Mouse (Mus musculus): ENCODE data around the gene Sele. TPM values are rescaled to one million over a fixed set of nuclear protein-coding genes. Genes with fewer than 3 reads are reported as not detected.

The Sele gene
- polyA plus RNA-seq, 1 experiment from 2014 or later, result 0.14 TPM

- Histone ChIP-seq H3K27me3 (no peaks in the 10 kb centered on the region), H3K36me3 (no peaks in the 10 kb centered on the region), H3K9me3 (no peaks in the 10 kb centered on the region), H3K4me1 (replicated peaks) (no peaks in the 10 kb centered on the region), H3K4me2 (no peak overlapping the region), H3K27ac (no peak overlapping the region), H3K9ac (replicated peaks) (no peak overlapping the region), H3K4me3 (replicated peaks) (no peak overlapping the region)
- 86% methylated on average over 4 of the region's 4 CpGs for WGBS
- no peak for ATAC-seq (ENCODE audit: insufficient number of reproducible peaks, insufficient read depth, low FRiP score, low TSS enrichment, low read depth)
These were observed 24.0 kb downstream of the Sele start for GRCm38 (mm10) chr1:164072001-164072400.

GRCm38 (mm10) chr1:164073091-164073490 is 25.1 kb downstream of the Sele start:
- Histone ChIP-seq H3K36me3 (no peaks in the 10 kb centered on the region), H3K4me2 (no peak overlapping the region), H3K4me3 (replicated peaks) (no peak overlapping the region), H3K27ac (no peak overlapping the region), H3K9ac (replicated peaks) (no peak overlapping the region), H3K9me3 (no peaks in the 10 kb centered on the region), H3K4me1 (replicated peaks) (no peaks in the 10 kb centered on the region), H3K27me3 (no peaks in the 10 kb centered on the region)
- WGBS, result 91% methylated on average over 9 of the region's 9 CpGs
- no peak for ATAC-seq (ENCODE audit: insufficient number of reproducible peaks, insufficient read depth, low FRiP score, low TSS enrichment, low read depth)

DNA sequence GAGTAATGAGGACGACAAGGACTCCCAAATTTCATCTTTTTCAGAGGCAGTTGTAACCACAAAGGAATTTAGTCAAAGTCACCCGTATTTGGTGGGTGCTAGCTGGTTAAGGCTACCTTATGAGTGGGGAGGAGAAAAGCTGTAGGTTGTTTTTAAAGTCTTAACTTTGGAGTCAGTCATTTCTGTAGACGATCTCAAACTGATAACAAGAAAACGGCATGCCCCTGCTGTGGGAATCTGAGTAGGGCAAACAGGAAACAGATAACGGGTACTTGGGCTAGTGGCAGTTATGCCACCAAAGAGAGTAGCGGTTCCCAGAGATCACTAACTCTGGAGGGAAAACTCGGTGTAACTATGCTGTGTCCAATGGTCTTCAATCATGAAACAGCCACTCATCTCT is 25.8 kb downstream of the Sele start:
- Histone ChIP-seq H3K4me1 (replicated peaks) (no peaks in the 10 kb centered on the region), H3K27me3 (no peaks in the 10 kb centered on the region), H3K4me3 (replicated peaks) (no peak overlapping the region), H3K36me3 (no peaks in the 10 kb centered on the region), H3K9me3 (no peaks in the 10 kb centered on the region), H3K4me2 (no peak overlapping the region), H3K9ac (replicated peaks) (no peak overlapping the region), H3K27ac (no peak overlapping the region)
- no peak for ATAC-seq (ENCODE audit: insufficient number of reproducible peaks, insufficient read depth, low FRiP score, low TSS enrichment, low read depth)
- WGBS, result 80% methylated on average over 7 of the region's 7 CpGs

GRCm38 (mm10) chr1:164074606-164075140 is 26.6 kb downstream of the Sele start:
- ATAC-seq (ENCODE audit: insufficient number of reproducible peaks, insufficient read depth, low FRiP score, low TSS enrichment, low read depth), result no peak
- H3K9me3 ChIP-seq, result no peaks in the 10 kb centered on the region
- H3K27ac ChIP-seq, result no peak overlapping the region
- no peaks in the 10 kb centered on the region for H3K4me1 ChIP-seq (replicated peaks)
- H3K27me3 ChIP-seq, result no peaks in the 10 kb centered on the region
- H3K4me2 ChIP-seq, result no peak overlapping the region
- H3K4me3 ChIP-seq (replicated peaks), result no peak overlapping the region
- H3K36me3 ChIP-seq, result no peaks in the 10 kb centered on the region
- H3K9ac ChIP-seq (replicated peaks), result no peak overlapping the region
- WGBS, result 83% methylated on average over 2 of the region's 2 CpGs

DNA sequence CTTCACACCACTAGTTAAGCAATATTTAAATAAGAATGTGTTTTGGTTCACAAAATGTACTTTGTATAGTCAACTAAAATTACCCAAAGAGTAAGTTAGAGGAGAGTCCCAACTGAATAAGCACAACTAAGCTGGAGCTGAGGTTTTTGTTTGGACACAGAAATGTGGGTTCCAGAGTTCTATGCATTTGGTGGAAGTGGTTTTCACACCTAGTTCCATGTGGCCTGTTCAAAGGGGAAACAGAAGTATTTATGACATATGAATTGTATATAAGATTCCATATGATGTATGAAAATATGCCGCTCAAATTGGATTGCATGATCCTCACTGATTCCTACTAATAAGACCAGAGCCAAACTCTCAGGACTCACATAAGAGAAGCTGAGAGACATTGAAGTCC is 27.4 kb downstream of the Sele start:
- no peak overlapping the region for H3K4me3 ChIP-seq (replicated peaks)
- H3K9me3 ChIP-seq, result no peaks in the 10 kb centered on the region
- no peak overlapping the region for H3K4me2 ChIP-seq
- H3K36me3 ChIP-seq, result no peaks in the 10 kb centered on the region
- H3K27me3 ChIP-seq, result no peaks in the 10 kb centered on the region
- no peak overlapping the region for H3K9ac ChIP-seq (replicated peaks)
- 87% methylated on average over 1 of the region's 1 CpGs for WGBS
- no peaks in the 10 kb centered on the region for H3K4me1 ChIP-seq (replicated peaks)
- no peak for ATAC-seq (ENCODE audit: insufficient number of reproducible peaks, insufficient read depth, low FRiP score, low TSS enrichment, low read depth)
- no peak overlapping the region for H3K27ac ChIP-seq

- 68% methylated on average over 1 of the region's 1 CpGs for WGBS
- H3K27me3 ChIP-seq, result no peaks in the 10 kb centered on the region
- H3K36me3 ChIP-seq, result no peaks in the 10 kb centered on the region
- H3K9ac ChIP-seq (replicated peaks), result no peak overlapping the region
- no peak overlapping the region for H3K4me3 ChIP-seq (replicated peaks)
- H3K27ac ChIP-seq, result no peak overlapping the region
- H3K4me1 ChIP-seq (replicated peaks), result no peaks in the 10 kb centered on the region
- H3K9me3 ChIP-seq, result no peaks in the 10 kb centered on the region
- ATAC-seq (ENCODE audit: insufficient number of reproducible peaks, insufficient read depth, low FRiP score, low TSS enrichment, low read depth), result no peak
- H3K4me2 ChIP-seq, result no peak overlapping the region
These were observed 28.4 kb downstream of the Sele start for GRCm38 (mm10) chr1:164076441-164076840.

DNA sequence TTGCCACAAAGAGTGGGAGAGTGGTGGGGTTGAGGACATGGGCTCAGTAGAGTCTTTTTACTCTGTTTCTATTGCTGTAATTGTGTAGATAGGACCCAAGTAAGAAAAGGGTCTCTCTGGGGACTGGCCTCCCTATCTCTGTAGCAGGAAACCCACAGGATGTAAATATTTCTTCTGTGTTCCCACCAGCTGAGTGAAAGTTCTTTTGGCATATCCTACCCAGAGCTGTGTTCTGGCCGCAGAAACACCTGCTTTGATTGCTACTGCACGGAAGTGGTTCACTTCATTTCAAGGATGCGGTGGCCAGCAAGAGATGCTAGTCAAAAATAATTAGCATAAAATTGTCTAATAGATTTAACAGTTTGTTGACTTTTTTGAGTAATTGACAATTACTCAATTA is 29.0 kb downstream of the Sele start:
- Histone ChIP-seq H3K9me3 (no peaks in the 10 kb centered on the region), H3K4me1 (replicated peaks) (no peaks in the 10 kb centered on the region), H3K4me3 (replicated peaks) (no peak overlapping the region), H3K27me3 (no peaks in the 10 kb centered on the region), H3K36me3 (no peaks in the 10 kb centered on the region), H3K9ac (replicated peaks) (no peak overlapping the region), H3K27ac (no peak overlapping the region), H3K4me2 (no peak overlapping the region)
- no peak for ATAC-seq (ENCODE audit: insufficient number of reproducible peaks, insufficient read depth, low FRiP score, low TSS enrichment, low read depth)
- WGBS, result 91% methylated on average over 3 of the region's 3 CpGs

- H3K9ac ChIP-seq (replicated peaks), result no peak overlapping the region
- ATAC-seq (ENCODE audit: insufficient number of reproducible peaks, insufficient read depth, low FRiP score, low TSS enrichment, low read depth), result no peak
- no peaks in the 10 kb centered on the region for H3K36me3 ChIP-seq
- no peak overlapping the region for H3K4me2 ChIP-seq
- no peaks in the 10 kb centered on the region for H3K27me3 ChIP-seq
- H3K27ac ChIP-seq, result no peak overlapping the region
- 85% methylated on average over 4 of the region's 4 CpGs for WGBS
- H3K4me1 ChIP-seq (replicated peaks), result no peaks in the 10 kb centered on the region
- H3K9me3 ChIP-seq, result no peaks in the 10 kb centered on the region
- no peak overlapping the region for H3K4me3 ChIP-seq (replicated peaks)
These were observed 30.3 kb downstream of the Sele start for GRCm38 (mm10) chr1:164078323-164078741.

DNA sequence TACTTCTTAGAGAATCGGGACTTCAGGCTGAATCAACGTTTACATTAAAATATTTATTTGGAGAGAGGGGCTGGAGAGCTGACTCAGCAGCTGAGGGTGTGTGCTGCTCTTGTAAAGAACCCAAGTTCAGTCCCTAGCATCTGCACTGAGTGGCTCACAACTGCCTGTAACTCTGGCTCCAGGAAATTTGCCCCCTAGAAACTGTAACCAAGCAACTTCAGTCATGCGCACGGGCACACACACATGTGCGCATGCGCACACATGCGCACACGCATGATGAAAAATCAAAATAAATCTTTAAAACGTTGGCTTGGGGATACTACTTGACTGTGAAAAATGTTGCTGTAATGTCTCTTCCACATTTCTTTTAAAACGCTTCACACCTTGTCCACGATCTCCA is 31.1 kb downstream of the Sele start:
- Histone ChIP-seq H3K27ac (no peak overlapping the region), H3K4me2 (no peak overlapping the region), H3K4me3 (replicated peaks) (no peak overlapping the region), H3K4me1 (replicated peaks) (no peaks in the 10 kb centered on the region), H3K36me3 (no peaks in the 10 kb centered on the region), H3K27me3 (no peaks in the 10 kb centered on the region), H3K9me3 (no peaks in the 10 kb centered on the region), H3K9ac (replicated peaks) (no peak overlapping the region)
- no peak for ATAC-seq (ENCODE audit: insufficient number of reproducible peaks, insufficient read depth, low FRiP score, low TSS enrichment, low read depth)
- 86% methylated on average over 11 of the region's 11 CpGs for WGBS

GRCm38 (mm10) chr1:164083046-164083445 is 35.0 kb downstream of the Sele start:
- no peak for ATAC-seq (ENCODE audit: insufficient number of reproducible peaks, insufficient read depth, low FRiP score, low TSS enrichment, low read depth)
- WGBS, result 85% methylated on average over 4 of the region's 4 CpGs
- Histone ChIP-seq H3K27ac (no peak overlapping the region), H3K4me2 (no peak overlapping the region), H3K4me1 (replicated peaks) (no peaks in the 10 kb centered on the region), H3K36me3 (no peaks in the 10 kb centered on the region), H3K9me3 (no peaks in the 10 kb centered on the region), H3K9ac (replicated peaks) (no peak overlapping the region), H3K27me3 (no peaks in the 10 kb centered on the region), H3K4me3 (replicated peaks) (no peak overlapping the region)

DNA sequence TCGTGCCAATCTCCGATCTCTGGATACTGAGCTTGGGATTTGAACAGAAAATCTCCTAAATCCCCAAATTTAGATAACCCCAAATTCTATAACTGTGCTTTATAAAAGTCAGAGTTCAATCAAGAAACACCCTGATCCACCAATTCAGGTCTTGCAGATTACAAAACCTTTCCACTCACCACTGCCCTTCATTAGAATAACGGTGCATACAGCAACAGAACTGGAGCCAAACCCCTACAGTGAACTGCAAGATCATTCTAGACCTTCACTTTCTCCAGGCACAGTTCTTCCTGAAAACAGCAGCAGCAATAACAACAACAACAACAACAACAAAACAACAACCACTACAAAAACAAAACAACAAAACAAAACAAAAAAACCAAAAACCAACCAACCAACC is 38.8 kb downstream of the Sele start:
- Histone ChIP-seq H3K27ac (no peak overlapping the region), H3K4me3 (replicated peaks) (no peak overlapping the region), H3K27me3 (no peaks in the 10 kb centered on the region), H3K36me3 (no peaks in the 10 kb centered on the region), H3K9ac (replicated peaks) (no peak overlapping the region), H3K4me1 (replicated peaks) (no peaks in the 10 kb centered on the region), H3K4me2 (no peak overlapping the region), H3K9me3 (no peaks in the 10 kb centered on the region)
- 80% methylated on average over 3 of the region's 3 CpGs for WGBS
- no peak for ATAC-seq (ENCODE audit: insufficient number of reproducible peaks, insufficient read depth, low FRiP score, low TSS enrichment, low read depth)

DNA sequence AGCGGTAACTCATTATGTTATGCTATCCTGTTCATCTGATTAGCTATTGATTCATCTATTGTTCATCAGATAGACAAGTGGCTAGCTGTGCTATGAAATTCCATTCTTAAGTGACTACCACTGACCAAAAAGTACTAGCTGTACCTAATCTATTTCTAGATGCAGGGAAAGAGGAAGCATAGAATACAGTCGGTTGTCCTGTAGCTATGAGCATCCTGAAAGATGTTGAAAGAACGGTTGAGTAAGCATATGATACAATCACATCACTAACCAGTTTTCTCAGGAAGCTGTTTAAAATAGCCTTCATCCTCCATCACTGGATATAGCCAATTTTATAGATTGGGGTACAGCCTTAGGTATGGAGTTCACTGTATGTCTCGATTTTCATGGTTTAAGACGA is 39.8 kb downstream of the Sele start:
- Histone ChIP-seq H3K4me1 (replicated peaks) (no peaks in the 10 kb centered on the region), H3K4me2 (no peak overlapping the region), H3K9ac (replicated peaks) (no peak overlapping the region), H3K9me3 (no peaks in the 10 kb centered on the region), H3K27ac (no peak overlapping the region), H3K4me3 (replicated peaks) (no peak overlapping the region), H3K27me3 (no peaks in the 10 kb centered on the region), H3K36me3 (no peaks in the 10 kb centered on the region)
- WGBS, result 90% methylated on average over 5 of the region's 5 CpGs
- no peak for ATAC-seq (ENCODE audit: insufficient number of reproducible peaks, insufficient read depth, low FRiP score, low TSS enrichment, low read depth)
